Mouse (Mus musculus): ENCODE measurements around the gene Nlrx1. TPM values are rescaled to one million over a fixed set of nuclear protein-coding genes. Genes with fewer than 3 reads are reported as not detected.

Gene Nlrx1
- polyA plus RNA-seq, 1 experiment from 2014 or later: 6.6 TPM

GRCm38 (mm10) chr9:44240399-44240798, 28.0 kb downstream of the Nlrx1 start, which contains the start of gene Ccdc153:
Ccdc153 (plus strand) TSS chr9:44240676.
- Histone ChIP-seq H3K27ac (ENCODE audit: low read length) (no peak within 1 kb of the TSS), H3K27me3 (ENCODE audit: insufficient read depth, low read length) (no peaks in the 10 kb centered on the region), H3K36me3 (ENCODE audit: insufficient read depth, low read length) (no peaks in the 10 kb centered on the region), H3K9me3 (ENCODE audit: low read length) (no peaks in the 10 kb centered on the region), H3K4me2 (replicated peaks; ENCODE audit: low read depth, low read length) (no peak within 1 kb of the TSS), H3K4me1 (ENCODE audit: insufficient read depth, low read length) (peaks cover 8% of the 10 kb centered on the region; the same call in 1 of the 2 replicates), H3K4me3 (ENCODE audit: low read length) (no peak within 1 kb of the TSS), H3K9ac (replicated peaks; ENCODE audit: low read length) (no peak within 1 kb of the TSS)
- WGBS: 52% methylated on average over 2 of the region's 2 CpGs
- ATAC-seq (ENCODE audit: low FRiP score, low TSS enrichment): no peak

DNA sequence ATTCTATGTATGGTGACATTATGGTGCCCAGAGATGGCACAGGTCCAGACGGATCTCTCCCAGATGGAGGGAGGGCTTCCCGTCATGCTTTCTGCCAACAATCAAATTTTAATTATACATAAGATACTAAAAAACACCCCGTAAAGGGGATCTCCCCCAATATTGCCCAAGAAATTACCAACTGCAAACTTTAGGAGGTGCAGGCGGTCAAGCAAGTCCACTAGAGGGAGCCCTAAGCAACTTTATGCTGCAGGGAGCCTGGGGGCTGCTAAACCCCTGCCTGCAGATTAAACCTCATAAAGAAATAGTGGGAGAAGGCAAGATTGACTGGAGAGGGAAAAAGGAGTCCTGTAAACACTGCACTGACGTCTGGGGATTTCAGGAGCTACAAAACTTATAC, 29.0 kb downstream of the Nlrx1 start:
- Histone ChIP-seq H3K4me2 (replicated peaks; ENCODE audit: low read depth, low read length) (no peak overlapping the region), H3K9ac (replicated peaks; ENCODE audit: low read length) (no peak overlapping the region), H3K36me3 (ENCODE audit: insufficient read depth, low read length) (no peaks in the 10 kb centered on the region), H3K9me3 (ENCODE audit: low read length) (no peaks in the 10 kb centered on the region), H3K27ac (ENCODE audit: low read length) (no peak overlapping the region), H3K4me1 (ENCODE audit: insufficient read depth, low read length) (peaks cover 11% of the 10 kb centered on the region; the same call in 1 of the 2 replicates), H3K4me3 (ENCODE audit: low read length) (no peak overlapping the region), H3K27me3 (ENCODE audit: insufficient read depth, low read length) (no peaks in the 10 kb centered on the region)
- WGBS: 7% methylated on average over 5 of the region's 5 CpGs
- ATAC-seq (ENCODE audit: low FRiP score, low TSS enrichment): no peak

DNA sequence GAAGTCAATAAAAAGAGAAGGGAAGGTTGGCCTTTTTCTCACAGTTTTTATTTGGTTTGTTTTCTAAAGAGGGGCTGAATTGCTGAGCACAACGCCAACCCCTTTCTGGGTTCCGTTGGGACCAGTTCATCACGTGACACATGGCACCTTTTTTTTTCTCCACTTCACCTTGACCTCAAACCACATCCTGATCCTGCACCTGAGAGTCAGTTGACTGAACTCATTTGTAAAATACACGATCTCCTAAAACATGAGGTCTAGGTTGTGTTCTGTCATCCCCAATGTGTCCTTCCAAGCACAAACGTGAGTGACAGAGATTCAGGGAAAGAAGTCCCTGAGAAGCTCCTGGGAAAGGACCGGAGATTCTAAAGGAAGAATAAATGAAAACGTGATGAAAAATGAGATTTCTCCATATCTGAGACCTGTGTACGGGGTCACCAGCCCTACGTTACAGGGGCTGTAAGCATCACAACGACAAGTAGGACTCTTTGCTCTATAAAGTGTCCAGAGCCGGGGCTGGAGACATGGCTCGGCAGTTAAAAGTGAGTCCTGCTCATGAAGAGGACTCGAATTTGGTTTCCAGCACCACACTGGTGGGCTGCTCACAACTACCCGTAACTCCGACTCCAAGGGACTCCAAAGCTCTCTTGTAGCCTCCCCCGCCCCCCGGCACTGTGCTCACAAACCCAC, 29.8 kb downstream of the Nlrx1 start:
- H3K4me1 ChIP-seq (ENCODE audit: insufficient read depth, low read length): peaks cover 13% of the 10 kb centered on the region; the same call in 1 of the 2 replicates

GRCm38 (mm10) chr9:44237128-44237527, 31.3 kb downstream of the Nlrx1 start:
- H3K9me3 ChIP-seq (ENCODE audit: low read length): no peaks in the 10 kb centered on the region
- H3K4me2 ChIP-seq (replicated peaks; ENCODE audit: low read depth, low read length): no peak overlapping the region
- H3K9ac ChIP-seq (replicated peaks; ENCODE audit: low read length): no peak overlapping the region
- H3K27ac ChIP-seq (ENCODE audit: low read length): peak overlapping the region; percentile 77; the same call in 1 of the 2 replicates
- H3K27me3 ChIP-seq (ENCODE audit: insufficient read depth, low read length): no peaks in the 10 kb centered on the region
- ATAC-seq (ENCODE audit: low FRiP score, low TSS enrichment): no peak
- peaks cover 20% of the 10 kb centered on the region for H3K4me1 ChIP-seq (ENCODE audit: insufficient read depth, low read length)
- H3K4me3 ChIP-seq (ENCODE audit: low read length): no peak overlapping the region
- whole genome bisulfite sequencing: 42% methylated on average over 4 of the region's 4 CpGs
- H3K36me3 ChIP-seq (ENCODE audit: insufficient read depth, low read length): no peaks in the 10 kb centered on the region

More for the DNA sequence above, 29.8 kb downstream of the Nlrx1 start:
- no peaks in the 10 kb centered on the region for H3K9me3 ChIP-seq (ENCODE audit: low read length)
- no peak overlapping the region for H3K4me2 ChIP-seq (replicated peaks; ENCODE audit: low read depth, low read length)
- H3K9ac ChIP-seq (replicated peaks; ENCODE audit: low read length): no peak overlapping the region
- H3K27me3 ChIP-seq (ENCODE audit: insufficient read depth, low read length): no peaks in the 10 kb centered on the region
- no peak overlapping the region for H3K27ac ChIP-seq (ENCODE audit: low read length)
- WGBS: 80% methylated on average over 17 of the region's 17 CpGs
- H3K36me3 ChIP-seq (ENCODE audit: insufficient read depth, low read length): no peaks in the 10 kb centered on the region
- no peak overlapping the region for H3K4me3 ChIP-seq (ENCODE audit: low read length)
- no peak for ATAC-seq (ENCODE audit: low FRiP score, low TSS enrichment)

GRCm38 (mm10) chr9:44236601-44237000, 31.8 kb downstream of the Nlrx1 start:
- no peak overlapping the region for H3K4me2 ChIP-seq (replicated peaks; ENCODE audit: low read depth, low read length)
- H3K4me1 ChIP-seq (ENCODE audit: insufficient read depth, low read length): peaks cover 25% of the 10 kb centered on the region
- no peak for ATAC-seq (ENCODE audit: low FRiP score, low TSS enrichment)
- 33% methylated on average over 4 of the region's 4 CpGs for WGBS
- H3K9ac ChIP-seq (replicated peaks; ENCODE audit: low read length): no peak overlapping the region
- no peaks in the 10 kb centered on the region for H3K9me3 ChIP-seq (ENCODE audit: low read length)
- H3K27ac ChIP-seq (ENCODE audit: low read length): peak overlapping the region; percentile 77
- no peak overlapping the region for H3K4me3 ChIP-seq (ENCODE audit: low read length)
- H3K36me3 ChIP-seq (ENCODE audit: insufficient read depth, low read length): no peaks in the 10 kb centered on the region
- H3K27me3 ChIP-seq (ENCODE audit: insufficient read depth, low read length): no peaks in the 10 kb centered on the region

DNA sequence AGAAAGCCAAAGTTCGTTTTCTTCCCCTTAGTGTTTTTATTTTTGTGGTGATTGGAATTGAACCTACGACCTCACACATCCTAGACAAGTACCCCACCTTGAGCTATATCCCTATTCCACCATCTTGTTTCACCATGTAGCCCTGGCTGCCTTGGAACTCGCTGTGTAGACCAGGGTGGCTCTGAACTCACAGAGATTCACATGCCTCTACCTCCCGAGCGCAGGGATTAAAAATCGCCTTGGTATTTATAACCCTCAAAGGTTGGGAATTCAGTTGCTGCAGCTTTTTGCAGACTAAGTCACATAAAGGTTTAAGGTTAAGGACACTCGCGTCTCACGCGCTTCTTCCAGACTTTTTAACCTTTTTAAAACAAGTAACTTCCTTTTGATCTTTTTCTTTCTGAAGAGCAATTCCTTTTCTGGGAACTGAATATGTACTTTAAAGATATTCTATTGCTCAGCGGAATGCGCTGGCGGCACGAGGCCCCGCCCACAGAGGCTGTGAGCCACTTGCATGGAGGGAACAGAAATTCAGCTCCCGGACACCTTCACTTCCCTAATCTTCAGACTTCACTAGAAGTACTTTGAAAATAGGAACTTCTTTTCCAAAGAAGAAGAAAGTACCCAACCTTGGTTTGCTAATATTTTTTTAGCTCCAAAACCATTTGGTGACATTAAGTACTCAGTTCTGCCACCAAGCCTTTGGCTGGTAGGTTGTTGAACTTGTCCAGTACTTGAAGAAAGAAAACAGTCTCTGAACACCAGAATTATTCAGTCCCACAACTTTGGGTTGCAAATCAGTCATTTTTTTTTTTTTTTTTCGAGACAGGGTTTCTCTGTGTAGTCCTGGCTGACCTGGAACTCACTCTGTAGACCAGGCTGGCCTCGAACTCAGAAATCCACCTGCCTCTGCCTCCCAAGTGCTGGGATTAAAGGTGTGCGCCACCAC, 33.6 kb downstream of the Nlrx1 start:
- WGBS: 21% methylated on average over 19 of the region's 19 CpGs
- ATAC-seq (ENCODE audit: low FRiP score, low TSS enrichment): 0 out of 2 replicates have a peak, but pooled peaks have one; percentile 40
- Histone ChIP-seq H3K9ac (replicated peaks; ENCODE audit: low read length) (peak overlapping the region; percentile 62), H3K4me1 (ENCODE audit: insufficient read depth, low read length) (peaks cover 34% of the 10 kb centered on the region), H3K4me2 (replicated peaks; ENCODE audit: low read depth, low read length) (peak overlapping the region; percentile 63), H3K27me3 (ENCODE audit: insufficient read depth, low read length) (no peaks in the 10 kb centered on the region), H3K36me3 (ENCODE audit: insufficient read depth, low read length) (no peaks in the 10 kb centered on the region), H3K4me3 (ENCODE audit: low read length) (peak overlapping the region; percentile 92), H3K9me3 (ENCODE audit: low read length) (no peaks in the 10 kb centered on the region), H3K27ac (ENCODE audit: low read length) (peak overlapping the region; percentile 80)

DNA sequence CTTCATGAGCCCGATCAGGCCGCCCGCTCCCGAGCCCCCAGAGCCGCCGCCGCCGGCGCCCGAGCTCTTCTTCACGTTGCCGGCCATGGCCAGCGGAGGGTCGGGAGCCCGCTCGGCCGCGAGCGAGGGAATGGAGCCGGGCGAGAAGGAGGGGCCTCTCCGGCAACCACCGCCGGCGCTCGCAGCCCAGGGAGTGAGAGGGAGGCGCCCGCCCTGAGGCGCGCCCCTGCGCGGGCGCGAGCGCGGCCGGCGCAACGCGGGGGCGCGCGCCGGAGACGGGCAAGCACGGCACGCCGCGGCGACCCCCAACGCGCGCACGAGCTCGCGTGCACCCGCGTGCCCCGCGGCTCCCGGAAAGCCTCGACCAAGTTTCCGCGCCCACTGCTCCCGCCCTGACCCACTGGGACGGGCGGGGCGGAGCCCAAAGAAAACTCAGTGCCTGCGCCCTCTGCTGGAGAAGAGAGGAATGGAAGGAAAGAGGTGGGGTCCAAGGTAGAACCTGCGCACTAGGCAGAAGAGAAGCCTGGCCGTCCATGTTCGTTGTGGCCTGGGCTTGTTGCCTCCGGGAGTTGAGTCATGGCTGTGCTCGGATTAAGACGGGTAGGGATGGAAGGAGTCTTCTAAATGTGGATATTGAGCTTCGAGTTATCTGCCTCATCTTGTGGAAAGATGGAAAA, 34.5 kb downstream of the Nlrx1 start, which contains the start of gene Cbl:
Gene Cbl (minus strand): TSS at position 248 of the 677 bp plus-strand sequence.
- ATAC-seq (ENCODE audit: low FRiP score, low TSS enrichment): peak; percentile 93
- Histone ChIP-seq H3K27ac (ENCODE audit: low read length) (peak within 1 kb of the TSS; percentile 93), H3K9me3 (ENCODE audit: low read length) (no peaks in the 10 kb centered on the region), H3K27me3 (ENCODE audit: insufficient read depth, low read length) (no peaks in the 10 kb centered on the region), H3K4me1 (ENCODE audit: insufficient read depth, low read length) (peaks cover 31% of the 10 kb centered on the region), H3K36me3 (ENCODE audit: insufficient read depth, low read length) (no peaks in the 10 kb centered on the region), H3K9ac (replicated peaks; ENCODE audit: low read length) (peak within 1 kb of the TSS; percentile 92), H3K4me2 (replicated peaks; ENCODE audit: low read depth, low read length) (peak within 1 kb of the TSS; percentile 63), H3K4me3 (ENCODE audit: low read length) (peak within 1 kb of the TSS; percentile 92)
- WGBS: under 1% methylated on average over 70 of the region's 76 CpGs

- peak overlapping the region; percentile 63 for H3K4me2 ChIP-seq (replicated peaks; ENCODE audit: low read depth, low read length)
- ATAC-seq (ENCODE audit: low FRiP score, low TSS enrichment): peak; percentile 83
- H3K27ac ChIP-seq (ENCODE audit: low read length): peak overlapping the region; percentile 93
- H3K4me3 ChIP-seq (ENCODE audit: low read length): peak overlapping the region; percentile 92
- no peaks in the 10 kb centered on the region for H3K9me3 ChIP-seq (ENCODE audit: low read length)
- H3K36me3 ChIP-seq (ENCODE audit: insufficient read depth, low read length): no peaks in the 10 kb centered on the region
- peak overlapping the region; percentile 92 for H3K9ac ChIP-seq (replicated peaks; ENCODE audit: low read length)
- H3K27me3 ChIP-seq (ENCODE audit: insufficient read depth, low read length): no peaks in the 10 kb centered on the region
- WGBS: under 1% methylated on average over 38 of the region's 40 CpGs
- H3K4me1 ChIP-seq (ENCODE audit: insufficient read depth, low read length): peaks cover 31% of the 10 kb centered on the region
These were observed 35.2 kb downstream of the Nlrx1 start for GRCm38 (mm10) chr9:44233021-44233801.

GRCm38 (mm10) chr9:44231609-44232008, 36.8 kb downstream of the Nlrx1 start:
- H3K9ac ChIP-seq (replicated peaks; ENCODE audit: low read length): no peak overlapping the region

More at GRCm38 (mm10) chr9:44231609-44232008, 36.8 kb downstream of the Nlrx1 start:
- H3K4me1 ChIP-seq (ENCODE audit: insufficient read depth, low read length): peaks cover 29% of the 10 kb centered on the region
- peak overlapping the region; percentile 63 for H3K4me2 ChIP-seq (replicated peaks; ENCODE audit: low read depth, low read length)
- no peak overlapping the region for H3K27ac ChIP-seq (ENCODE audit: low read length)
- no peak for ATAC-seq (ENCODE audit: low FRiP score, low TSS enrichment)
- no peaks in the 10 kb centered on the region for H3K27me3 ChIP-seq (ENCODE audit: insufficient read depth, low read length)
- H3K36me3 ChIP-seq (ENCODE audit: insufficient read depth, low read length): no peaks in the 10 kb centered on the region
- H3K9me3 ChIP-seq (ENCODE audit: low read length): no peaks in the 10 kb centered on the region
- H3K4me3 ChIP-seq (ENCODE audit: low read length): no peak overlapping the region
